Mouse (Mus musculus): ENCODE measurements around the gene Asl. TPM values are rescaled to one million over a fixed set of nuclear protein-coding genes. Genes with fewer than 3 reads are reported as not detected.

The Asl gene
- 92.5 and 127 TPM in 2 replicates for polyA plus RNA-seq (2015; fragmentation: Nextera tagmentation; extraction: Ambion mirVana)

DNA sequence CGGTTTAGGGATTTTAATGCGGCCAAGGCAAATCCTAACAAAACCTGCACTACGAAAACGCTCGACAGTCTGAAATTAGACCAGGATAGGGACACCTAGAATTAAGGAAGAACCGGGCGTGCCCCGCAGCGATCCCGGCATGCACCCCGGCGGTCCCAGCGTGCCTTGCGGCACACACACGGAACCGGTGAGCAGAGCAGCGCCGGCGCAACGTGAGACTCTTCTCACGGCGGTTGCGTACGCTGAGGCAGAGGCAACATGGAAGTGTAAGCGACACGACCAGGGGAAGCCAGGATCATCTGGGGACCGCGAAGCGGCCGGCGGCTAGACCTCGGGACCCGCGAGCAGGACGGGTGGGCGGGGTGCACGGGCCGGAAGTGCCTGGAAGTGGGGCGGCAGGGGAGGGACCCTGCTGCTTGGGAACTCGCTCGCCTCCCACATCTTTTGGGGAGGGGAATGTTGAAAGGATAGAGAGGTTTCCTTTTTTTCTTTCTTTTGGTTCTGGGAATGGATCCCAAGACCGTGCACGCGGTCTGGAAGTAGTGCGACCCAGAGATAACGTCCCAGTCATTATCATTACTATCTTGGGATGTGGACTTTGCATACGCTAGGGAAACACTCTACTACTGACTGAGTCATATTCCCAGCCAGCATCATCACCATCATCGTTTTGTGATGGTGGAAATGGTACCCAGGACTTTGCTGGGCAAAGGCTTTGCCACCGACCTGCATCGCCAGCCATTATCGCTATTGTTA, at the start of gene Asl, which contains the start of gene Crcp:
TSS of gene Asl (minus strand) at position 106 of the 756 bp plus-strand sequence.
TSS of gene Crcp (plus strand) at position 149 of the 756 bp plus-strand sequence.

GRCm38 (mm10) chr5:130073026-130073425, 44.0 kb upstream of the Asl start, which contains the start of gene Tpst1:
TSS of gene Tpst1 (plus strand) at chr5:130073326.

GRCm38 (mm10) chr5:130002301-130003146, 26.5 kb downstream of the Asl start, which contains the start of gene Gusb:
TSS of gene Gusb (minus strand) at chr5:130003049.

Other genes starting within 250 kb of the Asl start
- 36.9 and 40.3 TPM in 2 replicates for gene Psph, start 241.8 kb downstream of the Asl start, polyA plus RNA-seq (2015; fragmentation: Nextera tagmentation; extraction: Ambion mirVana)
- 57.7 and 68.0 TPM in 2 replicates for gene Sumf2, start 182.3 kb downstream of the Asl start, polyA plus RNA-seq (2015; fragmentation: Nextera tagmentation; extraction: Ambion mirVana)
- gene Chchd2, start 141.8 kb downstream of the Asl start, polyA plus RNA-seq (2015; fragmentation: Nextera tagmentation; extraction: Ambion mirVana), result 1,691 and 2,228 TPM in 2 replicates
- gene Zbed5, start 133.5 kb downstream of the Asl start, polyA plus RNA-seq (2015; fragmentation: Nextera tagmentation; extraction: Ambion mirVana), result 3.5 and 4.7 TPM in 2 replicates
- 0.20 and 0.59 TPM in 2 replicates for gene Phkg1, start 130.7 kb downstream of the Asl start, polyA plus RNA-seq (2015; fragmentation: Nextera tagmentation; extraction: Ambion mirVana)
- 8.0 and 11.9 TPM in 2 replicates for gene Nupr1l, start 120.7 kb downstream of the Asl start, polyA plus RNA-seq (2015; fragmentation: Nextera tagmentation; extraction: Ambion mirVana)
- gene Vkorc1l1, start 87.3 kb downstream of the Asl start, polyA plus RNA-seq (2015; fragmentation: Nextera tagmentation; extraction: Ambion mirVana), result 13.8 and 16.8 TPM in 2 replicates
- 46.5 and 65.9 TPM in 2 replicates for gene Gusb, start 26.2 kb downstream of the Asl start, polyA plus RNA-seq (2015; fragmentation: Nextera tagmentation; extraction: Ambion mirVana)
- gene Crcp, start within 50 bp of the Asl start, polyA plus RNA-seq (2015; fragmentation: Nextera tagmentation; extraction: Ambion mirVana), result 38.0 and 54.7 TPM in 2 replicates
- gene Tpst1, start 44.1 kb upstream of the Asl start, polyA plus RNA-seq (2015; fragmentation: Nextera tagmentation; extraction: Ambion mirVana), result 69.9 and 78.5 TPM in 2 replicates
- 4.8 and 5.1 TPM in 2 replicates for gene Kctd7, start 115.6 kb upstream of the Asl start, polyA plus RNA-seq (2015; fragmentation: Nextera tagmentation; extraction: Ambion mirVana)
- gene Rabgef1, start 142.6 kb upstream of the Asl start, polyA plus RNA-seq (2015; fragmentation: Nextera tagmentation; extraction: Ambion mirVana), result 15.2 and 30.8 TPM in 2 replicates
- 35.6 and 41.4 TPM in 2 replicates for gene Tmem248, start 187.8 kb upstream of the Asl start, polyA plus RNA-seq (2015; fragmentation: Nextera tagmentation; extraction: Ambion mirVana)
- gene Sbds, start 226.3 kb upstream of the Asl start, polyA plus RNA-seq (2015; fragmentation: Nextera tagmentation; extraction: Ambion mirVana), result 76.2 and 103 TPM in 2 replicates
- gene Tyw1, start 226.4 kb upstream of the Asl start, polyA plus RNA-seq (2015; fragmentation: Nextera tagmentation; extraction: Ambion mirVana), result 17.2 and 28.8 TPM in 2 replicates

Measured in adrenal gland, postnatal 0 days (tissue).